8 mouse cellular contexts compared by ENCODE assay signal in the genomic region with DNA sequence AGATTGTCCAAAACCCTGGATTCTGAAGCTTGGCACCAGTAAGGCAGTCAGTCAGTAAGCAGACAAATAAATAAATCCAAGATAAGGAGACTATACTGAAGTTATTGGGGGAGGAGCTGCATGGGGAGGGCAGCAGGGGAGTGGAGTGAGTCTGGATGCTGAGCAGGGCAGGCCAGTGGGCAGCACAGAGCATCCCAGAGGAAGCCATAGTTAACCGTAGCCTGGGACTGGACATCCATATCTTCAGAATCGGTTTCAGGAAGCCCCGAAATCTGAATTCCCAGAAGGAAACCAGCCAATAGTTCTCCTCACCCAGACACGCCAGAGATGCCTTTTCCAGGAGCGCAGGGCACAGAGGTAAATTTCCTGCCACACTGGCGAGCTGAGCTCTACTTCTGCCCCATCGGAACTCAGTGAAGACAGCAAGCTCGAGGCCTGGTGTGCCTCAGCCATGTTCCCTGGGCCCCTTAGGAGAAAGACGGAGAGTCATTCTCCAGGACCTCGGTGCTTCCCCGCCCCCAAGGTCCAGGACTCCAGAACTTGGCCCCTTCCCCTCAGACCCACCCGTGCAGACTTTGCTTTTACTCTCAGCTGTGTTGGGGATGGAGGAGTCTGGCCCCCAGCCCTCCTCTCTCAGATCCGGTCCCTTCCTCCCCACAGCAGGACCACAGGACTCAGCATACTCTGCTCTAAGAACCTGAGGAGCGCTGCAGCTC. TPM values are rescaled to one million over a fixed set of nuclear protein-coding genes. Genes with fewer than 3 reads are reported as not detected.
DNase-seq lines count a peak whose midpoint lies in the region; ATAC-seq and TF ChIP-seq lines count a peak whose summit lies in the region.

No protein-coding gene starts in this region.

- H3K27ac ChIP-seq in ES-E14 (ENCODE audit: insufficient read depth, low read depth, low read length, poor library complexity, severe bottlenecking) = peak overlapping the region; percentile 62; the same call in 1 of the 2 replicates
- no peak overlapping the region for H3K27ac ChIP-seq in heart, postnatal 0 days (ENCODE audit: low read depth)
- peak overlapping the region; percentile 82 for H3K27ac ChIP-seq in midbrain, embryonic 10.5 days (replicated peaks)

- H3K36me3 ChIP-seq in ES-E14 (ENCODE audit: control insufficient read depth, insufficient read depth, low read length, poor library complexity, severe bottlenecking) = peaks cover 27% of the 10 kb centered on the region
- peaks cover 29% of the 10 kb centered on the region for H3K36me3 ChIP-seq in heart, postnatal 0 days (replicated peaks; ENCODE audit: control insufficient read depth, insufficient read depth, low read length)
- peaks cover 33% of the 10 kb centered on the region for H3K36me3 ChIP-seq in midbrain, embryonic 10.5 days

- H3K9ac ChIP-seq in ES-E14 (ENCODE audit: insufficient read depth, low read depth, low read length, poor library complexity, severe bottlenecking) = peak overlapping the region; percentile 79
- 0 out of 2 replicates have a peak overlapping the region, but pooled peaks have one; percentile 3 for H3K9ac ChIP-seq in heart, postnatal 0 days (replicated peaks; ENCODE audit: low read depth, low read length)

- H3K4me2 ChIP-seq in heart, postnatal 0 days (ENCODE audit: low read depth, low read length) = peak overlapping the region; percentile 54

- in situ Hi-C loops in ES-E14 (cut with MboI; ENCODE audit: low sequenced_read_pairs in 2 of 2, unreplicated experiment in 2 of 2) = no loop called here

- 40% methylated on average over 14 of the region's 14 CpGs for WGBS in heart, postnatal 0 days
- WGBS in midbrain, embryonic 10.5 days = 38% methylated on average over 14 of the region's 14 CpGs

- no peak for ATAC-seq in heart, postnatal 0 days (ENCODE audit: insufficient read depth, low read depth)

- no peaks in the 10 kb centered on the region for H3K9me3 ChIP-seq in ES-E14 (ENCODE audit: control insufficient read depth, insufficient read depth, low read depth, low read length)
- no peaks in the 10 kb centered on the region for H3K9me3 ChIP-seq in heart, postnatal 0 days (replicated peaks; ENCODE audit: control insufficient read depth, low read length)
- no peaks in the 10 kb centered on the region for H3K9me3 ChIP-seq in midbrain, embryonic 10.5 days (replicated peaks)

- peak overlapping the region; percentile 28 to 70 for H3K4me3 ChIP-seq in ES-E14 (ENCODE audit: insufficient read depth in 1 of 2, low read depth in 1 of 2, low read length in 2 of 2, poor library complexity in 1 of 2, severe bottlenecking in 1 of 2)
- H3K4me3 ChIP-seq in heart, postnatal 0 days (ENCODE audit: low read depth, low read length) = peak overlapping the region; percentile 45
- peak overlapping the region; percentile 55 for H3K4me3 ChIP-seq in midbrain, embryonic 10.5 days

- intact Hi-C loops in left cerebral cortex, postnatal 25 days (cut with DNase I) = no loop called here
- intact Hi-C loops in left cerebral cortex, postnatal 14 days (cut with DNase I) = loop anchor here (5.0 kb wide), 1 partner anchor 46 kb away; a partner anchor contains a TSS

- no peak for TF ChIP-seq CTCF in heart, postnatal 0 days (IDR thresholded peaks at IDR 0.05; ENCODE audit: low read depth)

- H3K4me1 ChIP-seq in ES-E14 (ENCODE audit: control insufficient read depth in 2 of 2, insufficient read depth in 2 of 2, low read length in 2 of 2, poor library complexity in 1 of 2) = peaks cover 0 to 20% of the 10 kb centered on the region in 2 experiments; a peak in 2 of 4 replicates
- H3K4me1 ChIP-seq in heart, postnatal 0 days (ENCODE audit: control insufficient read depth, insufficient read depth) = no peaks in the 10 kb centered on the region
- H3K4me1 ChIP-seq in midbrain, embryonic 10.5 days = peaks cover 65% of the 10 kb centered on the region

- no peak for TF ChIP-seq EP300 in heart, postnatal 0 days (IDR thresholded peaks at IDR 0.05; ENCODE audit: low read depth)

- 0 out of 2 replicates have a peak, but pooled peaks cover 3% of the 10 kb centered on the region for H3K27me3 ChIP-seq in heart, postnatal 0 days (ENCODE audit: control insufficient read depth, insufficient read depth, low read length)
- no peaks in the 10 kb centered on the region for H3K27me3 ChIP-seq in midbrain, embryonic 10.5 days (ENCODE audit: low read depth, poor library complexity, severe bottlenecking)

- DNase-seq in heart, adult 11 months = peak; percentile 93
- DNase-seq in heart, postnatal 4 days = no peak
- DNase-seq in ES-E14 (ENCODE audit: low read depth, low spot score) = no peak
- DNase-seq in heart, postnatal 0 days (ENCODE audit: low spot score) = no peak
- DNase-seq in midbrain, embryonic 10.5 days (ENCODE audit: low spot score) = no peak
- DNase-seq in spleen, postnatal 4 days (ENCODE audit: low spot score in 2 of 2) = no peak
- no peak for DNase-seq in left cerebral cortex, postnatal 25 days (ENCODE audit: low spot score in 2 of 2)
- DNase-seq in left cerebral cortex, postnatal 14 days (ENCODE audit: low spot score in 2 of 2) = no peak

TF ChIP-seq in ES-E14, 5 proteins besides CTCF, POLR2A, EP300 and RAD21:
- no peak for TF ChIP-seq HCFC1 (IDR thresholded peaks at IDR 0.05; ENCODE audit: borderline replicate concordance, insufficient read depth, low read length)
- TF ChIP-seq ZC3H11A (IDR thresholded peaks at IDR 0.05; ENCODE audit: borderline replicate concordance, low read depth, low read length) = no peak
- TF ChIP-seq MAFK (IDR thresholded peaks at IDR 0.05; ENCODE audit: insufficient read depth, low read depth, low read length) = no peak
- TF ChIP-seq ZNF384 (IDR thresholded peaks at IDR 0.05; ENCODE audit: low read depth, low read length) = no peak
- TF ChIP-seq CHD2 (IDR thresholded peaks at IDR 0.05; ENCODE audit: low read depth, low read length) = no peak

RNA-seq across cellular contexts. Expression of a gene that starts 1.1 kb away (rescaled TPM):
- total RNA-seq in heart, postnatal 4 days (2021) = 1 to 10 TPM; 4.4 to 5.1 TPM
- 60.3 and 123 TPM in 2 replicates for total RNA-seq in ES-E14 (2012; rRNA removed)
- 7.5 and 12.7 TPM in 2 replicates for total RNA-seq in heart, postnatal 0 days (2014; rRNA removed; ENCODE audit: low replicate concordance)
- 3.4 and 3.9 TPM in 2 replicates for polyA plus RNA-seq in heart, postnatal 0 days (2015; fragmentation: Nextera tagmentation; extraction: Ambion mirVana)
- polyA plus RNA-seq in midbrain, embryonic 10.5 days (2016; fragmentation: Nextera tagmentation; extraction: Ambion mirVana) = 22.3 and 26.8 TPM in 2 replicates
- 10 to 100 TPM; 89.3 to 95.9 TPM for total RNA-seq in left cerebral cortex, postnatal 25 days (2021)
- total RNA-seq in left cerebral cortex, postnatal 14 days (2021) = 100 to 1,000 TPM in 1 of 2 experiments, 10 to 100 TPM in 1; 97.4 to 101 TPM

RNA-seq across cellular contexts. Expression of a gene that starts 12.8 kb away (rescaled TPM):
- 100 to 1,000 TPM; 306 to 324 TPM for total RNA-seq in heart, postnatal 4 days (2021)
- total RNA-seq in ES-E14 (2012; rRNA removed) = 413 and 429 TPM in 2 replicates
- total RNA-seq in heart, postnatal 0 days (2014; rRNA removed; ENCODE audit: low replicate concordance) = 152 and 173 TPM in 2 replicates
- polyA plus RNA-seq in heart, postnatal 0 days (2015; fragmentation: Nextera tagmentation; extraction: Ambion mirVana) = 271 and 300 TPM in 2 replicates
- 908 and 945 TPM in 2 replicates for polyA plus RNA-seq in midbrain, embryonic 10.5 days (2016; fragmentation: Nextera tagmentation; extraction: Ambion mirVana)
- 100 to 1,000 TPM; 140 to 163 TPM for total RNA-seq in left cerebral cortex, postnatal 25 days (2021)
- 100 to 1,000 TPM; 166 to 183 TPM for total RNA-seq in left cerebral cortex, postnatal 14 days (2021)

RNA-seq across cellular contexts. Expression of a gene that starts 23.9 kb away (rescaled TPM):
- total RNA-seq in heart, postnatal 4 days (2021) = 10 to 100 TPM; 42.0 to 43.0 TPM
- 45.9 and 68.4 TPM in 2 replicates for total RNA-seq in ES-E14 (2012; rRNA removed)
- total RNA-seq in heart, postnatal 0 days (2014; rRNA removed; ENCODE audit: low replicate concordance) = 31.7 and 61.1 TPM in 2 replicates
- polyA plus RNA-seq in heart, postnatal 0 days (2015; fragmentation: Nextera tagmentation; extraction: Ambion mirVana) = 44.8 and 51.7 TPM in 2 replicates
- polyA plus RNA-seq in midbrain, embryonic 10.5 days (2016; fragmentation: Nextera tagmentation; extraction: Ambion mirVana) = 69.5 and 71.2 TPM in 2 replicates
- total RNA-seq in left cerebral cortex, postnatal 25 days (2021) = 10 to 100 TPM; 31.4 to 42.7 TPM
- total RNA-seq in left cerebral cortex, postnatal 14 days (2021) = 10 to 100 TPM; 26.7 to 30.4 TPM

RNA-seq across cellular contexts. Expression of a gene that starts 24.9 kb away (rescaled TPM):
- total RNA-seq in heart, postnatal 4 days (2021) = 10 to 100 TPM; 21.7 to 25.2 TPM
- total RNA-seq in ES-E14 (2012; rRNA removed) = 11.9 and 13.0 TPM in 2 replicates
- total RNA-seq in heart, postnatal 0 days (2014; rRNA removed; ENCODE audit: low replicate concordance) = 20.3 and 22.0 TPM in 2 replicates
- 25.5 and 27.5 TPM in 2 replicates for polyA plus RNA-seq in heart, postnatal 0 days (2015; fragmentation: Nextera tagmentation; extraction: Ambion mirVana)
- 77.4 and 78.4 TPM in 2 replicates for polyA plus RNA-seq in midbrain, embryonic 10.5 days (2016; fragmentation: Nextera tagmentation; extraction: Ambion mirVana)
- 1 to 10 TPM; 2.7 TPM for total RNA-seq in left cerebral cortex, postnatal 25 days (2021)
- 1 to 10 TPM; 2.7 to 3.3 TPM for total RNA-seq in left cerebral cortex, postnatal 14 days (2021)

RNA-seq across cellular contexts. Expression of a gene that starts 30.6 kb away (rescaled TPM):
- total RNA-seq in heart, postnatal 4 days (2021) = not detected
- 0.49 and 0.85 TPM in 2 replicates for total RNA-seq in ES-E14 (2012; rRNA removed)
- total RNA-seq in heart, postnatal 0 days (2014; rRNA removed; ENCODE audit: low replicate concordance) = not detected in 2 replicates
- polyA plus RNA-seq in heart, postnatal 0 days (2015; fragmentation: Nextera tagmentation; extraction: Ambion mirVana) = 0.16 and 0.27 TPM in 2 replicates
- polyA plus RNA-seq in midbrain, embryonic 10.5 days (2016; fragmentation: Nextera tagmentation; extraction: Ambion mirVana) = 0.11 and 0.14 TPM in 2 replicates
- total RNA-seq in left cerebral cortex, postnatal 25 days (2021) = 1 to 10 TPM; 1.6 to 3.6 TPM
- 1 to 10 TPM; 2.6 to 2.8 TPM for total RNA-seq in left cerebral cortex, postnatal 14 days (2021)
